Mouse (Mus musculus): Measurements from ENCODE around the gene Tk1. TPM values are rescaled to one million over a fixed set of nuclear protein-coding genes. Genes with fewer than 3 reads are reported as not detected.
"Not testable (repeated sequence)": the region's sequence is repeated elsewhere in the genome, so short reads cannot be mapped to it uniquely, and the experiment has no call there.

Tk1 gene
- polyA plus RNA-seq, 1 experiment from 2014 or later, result 158 TPM

GRCm38 (mm10) chr11:117836306-117836705 is 10.4 kb upstream of the Tk1 start:
- no peaks in the 10 kb centered on the region for H3K9me3 ChIP-seq (ENCODE audit: low read depth, low read length)
- H3K36me3 ChIP-seq (ENCODE audit: insufficient read depth), result no peaks in the 10 kb centered on the region
- 0 out of 2 replicates have a peak, but pooled peaks cover 2% of the 10 kb centered on the region for H3K4me1 ChIP-seq (ENCODE audit: insufficient read depth)
- H3K27ac ChIP-seq (ENCODE audit: low read depth), result no peak overlapping the region
- H3K27me3 ChIP-seq (ENCODE audit: insufficient read depth, low read length), result no peaks in the 10 kb centered on the region
- H3K4me2 ChIP-seq, result peak overlapping the region; percentile 53
- no peak for ATAC-seq (ENCODE audit: insufficient read depth)
- no peak overlapping the region for H3K9ac ChIP-seq
- WGBS, result 20% methylated on average over 13 of the region's 13 CpGs
- DNase-seq, result peak; percentile 74
- H3K4me3 ChIP-seq (ENCODE audit: low read depth, low read length), result peak overlapping the region; percentile 18; the same call in 1 of the 2 replicates
- TF ChIP-seq CTCF (IDR thresholded peaks at IDR 0.05; ENCODE audit: low read depth), result no peak

GRCm38 (mm10) chr11:117834086-117834485 is 8.2 kb upstream of the Tk1 start:
- Histone ChIP-seq H3K9ac (no peak overlapping the region), H3K4me1 (ENCODE audit: insufficient read depth) (peaks cover 15% of the 10 kb centered on the region), H3K27me3 (ENCODE audit: insufficient read depth, low read length) (no peaks in the 10 kb centered on the region), H3K27ac (ENCODE audit: low read depth) (no peak overlapping the region), H3K4me3 (ENCODE audit: low read depth, low read length) (no peak overlapping the region), H3K4me2 (no peak overlapping the region), H3K9me3 (ENCODE audit: low read depth, low read length) (no peaks in the 10 kb centered on the region), H3K36me3 (ENCODE audit: insufficient read depth) (no peaks in the 10 kb centered on the region)
- 84% methylated on average over 8 of the region's 8 CpGs for WGBS
- ATAC-seq (ENCODE audit: insufficient read depth) (no peak), DNase-seq (no peak)
- TF ChIP-seq CTCF (IDR thresholded peaks at IDR 0.05; ENCODE audit: low read depth), result no peak

- H3K9me3 ChIP-seq (ENCODE audit: low read depth, low read length); H3K4me2 ChIP-seq; ATAC-seq (ENCODE audit: insufficient read depth); H3K36me3 ChIP-seq (ENCODE audit: insufficient read depth); DNase-seq; H3K4me3 ChIP-seq (ENCODE audit: low read depth, low read length); H3K9ac ChIP-seq; H3K27me3 ChIP-seq (ENCODE audit: insufficient read depth, low read length); H3K27ac ChIP-seq (ENCODE audit: low read depth): not testable (repeated sequence)
- 86% methylated on average over 4 of the region's 6 CpGs for WGBS
- H3K4me1 ChIP-seq (ENCODE audit: insufficient read depth), result peaks cover 20% of the 10 kb centered on the region
Measured at GRCm38 (mm10) chr11:117833509-117833908, 7.6 kb upstream of the Tk1 start.

- H3K36me3 ChIP-seq (ENCODE audit: insufficient read depth), result no peaks in the 10 kb centered on the region
- H3K9ac ChIP-seq, result no peak overlapping the region
- TF ChIP-seq CTCF (IDR thresholded peaks at IDR 0.05; ENCODE audit: low read depth), result peak; percentile 77
- peak; percentile 84 for DNase-seq
- WGBS, result 20% methylated on average over 28 of the region's 28 CpGs
- H3K4me1 ChIP-seq (ENCODE audit: insufficient read depth), result peaks cover 30% of the 10 kb centered on the region
- no peaks in the 10 kb centered on the region for H3K27me3 ChIP-seq (ENCODE audit: insufficient read depth, low read length)
- no peak overlapping the region for H3K27ac ChIP-seq (ENCODE audit: low read depth)
- H3K4me2 ChIP-seq, result peak overlapping the region; percentile 54
- ATAC-seq (ENCODE audit: insufficient read depth), result no peak
- no peaks in the 10 kb centered on the region for H3K9me3 ChIP-seq (ENCODE audit: low read depth, low read length)
- H3K4me3 ChIP-seq (ENCODE audit: low read depth, low read length), result peak overlapping the region; percentile 19
Measured at GRCm38 (mm10) chr11:117832086-117832969, 6.4 kb upstream of the Tk1 start.

GRCm38 (mm10) chr11:117830401-117830800 is 4.5 kb upstream of the Tk1 start:
- H3K9ac ChIP-seq, result no peak overlapping the region
- TF ChIP-seq CTCF (IDR thresholded peaks at IDR 0.05; ENCODE audit: low read depth), result no peak
- peak overlapping the region; percentile 71 for H3K27ac ChIP-seq (ENCODE audit: low read depth)
- peaks cover 36% of the 10 kb centered on the region for H3K4me1 ChIP-seq (ENCODE audit: insufficient read depth)
- H3K36me3 ChIP-seq (ENCODE audit: insufficient read depth), result no peaks in the 10 kb centered on the region
- H3K4me2 ChIP-seq, result no peak overlapping the region
- WGBS, result 52% methylated on average over 9 of the region's 9 CpGs
- ATAC-seq (ENCODE audit: insufficient read depth), result no peak
- no peaks in the 10 kb centered on the region for H3K27me3 ChIP-seq (ENCODE audit: insufficient read depth, low read length)
- no peaks in the 10 kb centered on the region for H3K9me3 ChIP-seq (ENCODE audit: low read depth, low read length)
- no peak overlapping the region for H3K4me3 ChIP-seq (ENCODE audit: low read depth, low read length)
- DNase-seq, result peak; percentile 86

- ATAC-seq (ENCODE audit: insufficient read depth) (no peak), DNase-seq (peak; percentile 76)
- H3K9me3 ChIP-seq (ENCODE audit: low read depth, low read length), result no peaks in the 10 kb centered on the region
- no peaks in the 10 kb centered on the region for H3K27me3 ChIP-seq (ENCODE audit: insufficient read depth, low read length)
- H3K4me1 ChIP-seq (ENCODE audit: insufficient read depth), result peaks cover 36% of the 10 kb centered on the region
- no peak overlapping the region for H3K4me2 ChIP-seq
- peak overlapping the region; percentile 71 for H3K27ac ChIP-seq (ENCODE audit: low read depth)
- no peak overlapping the region for H3K9ac ChIP-seq
- no peak overlapping the region for H3K4me3 ChIP-seq (ENCODE audit: low read depth, low read length)
- WGBS, result 49% methylated on average over 2 of the region's 2 CpGs
- no peaks in the 10 kb centered on the region for H3K36me3 ChIP-seq (ENCODE audit: insufficient read depth)
- no peak for TF ChIP-seq CTCF (IDR thresholded peaks at IDR 0.05; ENCODE audit: low read depth)
Measured at GRCm38 (mm10) chr11:117829671-117830215, 3.9 kb upstream of the Tk1 start.

GRCm38 (mm10) chr11:117828888-117829604 is 3.2 kb upstream of the Tk1 start:
- Histone ChIP-seq H3K27me3 (ENCODE audit: insufficient read depth, low read length) (no peaks in the 10 kb centered on the region), H3K4me1 (ENCODE audit: insufficient read depth) (peaks cover 39% of the 10 kb centered on the region), H3K9me3 (ENCODE audit: low read depth, low read length) (no peaks in the 10 kb centered on the region), H3K36me3 (ENCODE audit: insufficient read depth) (no peaks in the 10 kb centered on the region), H3K9ac (no peak overlapping the region), H3K4me3 (ENCODE audit: low read depth, low read length) (no peak overlapping the region), H3K27ac (ENCODE audit: low read depth) (peak overlapping the region; percentile 71), H3K4me2 (no peak overlapping the region)
- no peak for ATAC-seq (ENCODE audit: insufficient read depth)
- TF ChIP-seq CTCF (IDR thresholded peaks at IDR 0.05; ENCODE audit: low read depth), result no peak
- 31% methylated on average over 9 of the region's 9 CpGs for WGBS
- DNase-seq, result peak; percentile 73
